24 mouse cellular contexts compared by ENCODE assay signal in genomic region chr5:112597307-112597706, GRCm38 (mm10). TPM values are rescaled to one million over a fixed set of nuclear protein-coding genes. Genes with fewer than 3 reads are reported as not detected.
DNase-seq lines count a peak whose midpoint lies in the region; ATAC-seq and TF ChIP-seq lines count a peak whose summit lies in the region.
"Had no signal": no experiment of that assay in that cellular context is flagged by ENCODE, and none has a peak within 500 bp of the region (broad histone marks: within the 10 kb centered on the region; RNA-seq: fewer than 3 reads in every experiment).

No protein-coding gene starts in this region.

- DNase-seq in cerebellum, adult 9-11 months: peak; percentile 62
- no peak for DNase-seq in layer of hippocampus, adult 2 months (ENCODE audit: low spot score in 2 of 2)
- DNase-seq in layer of hippocampus, postnatal 10 days (ENCODE audit: low spot score in 2 of 2): no peak
- DNase-seq: liver; lung, adult 2 months; lung, postnatal 10 days; retina, postnatal 1 day; thymus, postnatal 4 days had no signal

- H3K4me3 ChIP-seq in forebrain, embryonic 16.5 days (replicated peaks; ENCODE audit: low read length): no peak overlapping the region
- no peak overlapping the region for H3K4me3 ChIP-seq in forebrain, embryonic 12.5 days (replicated peaks)
- H3K4me3 ChIP-seq in layer of hippocampus, adult 2 months: no peak overlapping the region
- H3K4me3 ChIP-seq in neural tube, embryonic 15.5 days (replicated peaks): no peak overlapping the region
- H3K4me3 ChIP-seq: embryonic facial prominence, embryonic 10.5 days; embryonic facial prominence, embryonic 15.5 days; heart, embryonic 10.5 days; heart, embryonic 15.5 days; midbrain, embryonic 15.5 days had no signal

- no peak overlapping the region for H3K9ac ChIP-seq in forebrain, embryonic 16.5 days (replicated peaks; ENCODE audit: low read depth, low read length)
- H3K9ac ChIP-seq in forebrain, embryonic 12.5 days: no peak overlapping the region
- no peak overlapping the region for H3K9ac ChIP-seq in neural tube, embryonic 15.5 days (replicated peaks)
- H3K9ac ChIP-seq: embryonic facial prominence, embryonic 15.5 days; heart, embryonic 15.5 days; liver, embryonic 14.5 days; midbrain, embryonic 15.5 days had no signal

- no peaks in the 10 kb centered on the region for H3K36me3 ChIP-seq in forebrain, embryonic 16.5 days (ENCODE audit: control insufficient read depth, insufficient read depth)
- H3K36me3 ChIP-seq in forebrain, embryonic 12.5 days (replicated peaks): no peaks in the 10 kb centered on the region
- no peaks in the 10 kb centered on the region for H3K36me3 ChIP-seq in neural tube, embryonic 15.5 days
- H3K36me3 ChIP-seq: embryonic facial prominence, embryonic 10.5 days; embryonic facial prominence, embryonic 15.5 days; heart, embryonic 10.5 days; heart, embryonic 15.5 days; midbrain, embryonic 15.5 days had no signal

- TF ChIP-seq CTCF in layer of hippocampus, adult 2 months (conservative IDR thresholded peaks at IDR 0.05): no peak

- ATAC-seq in cerebellum, adult (ENCODE audit: insufficient number of reproducible peaks, low FRiP score, low TSS enrichment): no peak
- ATAC-seq in forebrain, embryonic 16.5 days: no peak
- no peak for ATAC-seq in forebrain, embryonic 12.5 days (ENCODE audit: low FRiP score)
- ATAC-seq in neural tube, embryonic 15.5 days (ENCODE audit: low FRiP score): no peak
- ATAC-seq: intestine, postnatal 0 days; midbrain, embryonic 15.5 days had no signal

- no peaks in the 10 kb centered on the region for H3K27me3 ChIP-seq in forebrain, embryonic 16.5 days (replicated peaks; ENCODE audit: control insufficient read depth, insufficient read depth, low read length)
- H3K27me3 ChIP-seq in forebrain, embryonic 12.5 days: peaks cover 4% of the 10 kb centered on the region; the same call in 1 of the 2 replicates
- H3K27me3 ChIP-seq in neural tube, embryonic 15.5 days (replicated peaks): no peaks in the 10 kb centered on the region
- H3K27me3 ChIP-seq: embryonic facial prominence, embryonic 15.5 days; midbrain, embryonic 15.5 days; Patski had no signal

- no peaks in the 10 kb centered on the region for H3K9me3 ChIP-seq in forebrain, embryonic 16.5 days (ENCODE audit: control insufficient read depth, low read length)
- H3K9me3 ChIP-seq in forebrain, embryonic 12.5 days: no peaks in the 10 kb centered on the region
- no peaks in the 10 kb centered on the region for H3K9me3 ChIP-seq in neural tube, embryonic 15.5 days (replicated peaks)
- H3K9me3 ChIP-seq: embryonic facial prominence, embryonic 10.5 days; embryonic facial prominence, embryonic 15.5 days; heart, embryonic 10.5 days; heart, embryonic 15.5 days; midbrain, embryonic 15.5 days had no signal

- H3K27ac ChIP-seq in forebrain, embryonic 16.5 days (ENCODE audit: low read length): peak overlapping the region; percentile 73
- no peak overlapping the region for H3K27ac ChIP-seq in forebrain, embryonic 12.5 days
- H3K27ac ChIP-seq in layer of hippocampus, adult 2 months: peak overlapping the region; percentile 21; the same call in 1 of the 2 replicates
- H3K27ac ChIP-seq in neural tube, embryonic 15.5 days (replicated peaks): peak overlapping the region; percentile 34; the same call in 1 of the 2 replicates
- H3K27ac ChIP-seq: embryonic facial prominence, embryonic 10.5 days; embryonic facial prominence, embryonic 15.5 days; heart, embryonic 10.5 days; heart, embryonic 15.5 days; liver, embryonic 14.5 days; macrophage had no signal

- H3K4me1 ChIP-seq in forebrain, embryonic 16.5 days (replicated peaks; ENCODE audit: control insufficient read depth, insufficient read depth, low read length): peaks cover 27% of the 10 kb centered on the region
- peaks cover 28% of the 10 kb centered on the region for H3K4me1 ChIP-seq in forebrain, embryonic 12.5 days
- peaks cover 20% of the 10 kb centered on the region for H3K4me1 ChIP-seq in neural tube, embryonic 15.5 days
- H3K4me1 ChIP-seq: heart, embryonic 10.5 days; heart, embryonic 15.5 days had no signal

- no peak overlapping the region for H3K4me2 ChIP-seq in forebrain, embryonic 16.5 days (ENCODE audit: low read length)
- no peak overlapping the region for H3K4me2 ChIP-seq in forebrain, embryonic 12.5 days
- no peak overlapping the region for H3K4me2 ChIP-seq in neural tube, embryonic 15.5 days
- H3K4me2 ChIP-seq: embryonic facial prominence, embryonic 15.5 days; heart, embryonic 15.5 days; midbrain, embryonic 15.5 days had no signal

- 91% methylated on average over 2 of the region's 2 CpGs for WGBS in forebrain, embryonic 16.5 days
- 88% methylated on average over 2 of the region's 2 CpGs for WGBS in forebrain, embryonic 12.5 days
- 87% methylated on average over 2 of the region's 2 CpGs for WGBS in neural tube, embryonic 15.5 days

RNA-seq across cellular contexts. Expression of gene Sez6l, which starts 20.3 kb away (rescaled TPM):
- 32.2 and 41.9 TPM in 2 replicates for polyA plus RNA-seq in forebrain, embryonic 16.5 days (2015; fragmentation: Nextera tagmentation; extraction: Ambion mirVana)
- 13.4 and 14.8 TPM in 2 replicates for polyA plus RNA-seq in forebrain, embryonic 12.5 days (2016; fragmentation: Nextera tagmentation; extraction: Ambion mirVana)
- total RNA-seq in layer of hippocampus, adult 2 months (2021): 100 to 1,000 TPM; 233 to 235 TPM
- 100 to 1,000 TPM; 192 TPM for total RNA-seq in layer of hippocampus, postnatal 10 days (2021)
- 26.7 and 32.5 TPM in 2 replicates for polyA plus RNA-seq in neural tube, embryonic 15.5 days (2015; fragmentation: Nextera tagmentation; extraction: Ambion mirVana)
- total RNA-seq: gastrocnemius, postnatal 25 days; megakaryocyte-erythroid progenitor cell, adult 5-6 weeks; MEL had no signal
- polyA plus RNA-seq: macrophage had no signal
